Mouse (Mus musculus) thymus, adult 2 months (tissue): ENCODE measurements around the gene Ttc39b. TPM values are rescaled to one million over a fixed set of nuclear protein-coding genes. Genes with fewer than 3 reads are reported as not detected.
A peak's percentile ranks its signal among the peaks of the same experiment; 100 is the strongest.

ENCODE experiments used
- DNase-seq: peaks from one replicate; pipeline ENCODE4 v3.0.0; 2021
- H3K27ac ChIP-seq: fragments of 200-500 bp; 2 replicates; pipeline ENCODE4 v1.5.1; 2012; ENCODE audit warnings: low read length, control low read depth; ENCODE audit not compliant: control insufficient read depth, insufficient read depth
- H3K27me3 ChIP-seq: fragments of 200-500 bp; 2 replicates; pipeline ENCODE4 v1.6.1; 2012; ENCODE audit warnings: mild to moderate bottlenecking, low read length, moderate library complexity, mixed read lengths; ENCODE audit not compliant: control insufficient read depth, insufficient read depth
- H3K36me3 ChIP-seq: fragments of 200-500 bp; 2 replicates; pipeline ENCODE4 v1.6.1; 2012; ENCODE audit warnings: mild to moderate bottlenecking, low read length, moderate library complexity; ENCODE audit not compliant: control insufficient read depth, insufficient read depth
- H3K4me1 ChIP-seq: fragments of 200-500 bp; replicated peaks from 2 replicates; pipeline ENCODE4 v1.6.1; 2012; ENCODE audit warnings: low read length; ENCODE audit not compliant: control insufficient read depth, insufficient read depth
- H3K4me3 ChIP-seq: fragments of 200-500 bp; 2 replicates; pipeline ENCODE4 v1.5.1; 2012; ENCODE audit warnings: mild to moderate bottlenecking, low read length, control low read depth, moderate library complexity; ENCODE audit not compliant: control insufficient read depth, insufficient read depth
- CTCF ChIP-seq: fragments of 200-500 bp; IDR thresholded peaks from 2 replicates; pipeline ENCODE4 v1.5.1; 2012; ENCODE audit warnings: mild to moderate bottlenecking, control low read depth, low read length, moderate library complexity, borderline replicate concordance; ENCODE audit not compliant: control insufficient read depth, poor library complexity, insufficient read depth; ENCODE audit errors: extremely low read depth
- POLR2A ChIP-seq: fragments of 200-500 bp; IDR thresholded peaks from 2 replicates; pipeline ENCODE4 v1.6.1; 2012; ENCODE audit warnings: mild to moderate bottlenecking, low read length, control low read depth, moderate library complexity; ENCODE audit not compliant: control insufficient read depth, poor library complexity, insufficient read depth; ENCODE audit errors: extremely low read depth
- WGBS: fragments of 180-500 bp; shearing (Covaris S2); methylation state at CpG from one replicate; pipeline ENCODE4 v1.1.7; 2018; 5-methylcytosine and 5-hydroxymethylcytosine counted together
- polyA plus RNA-seq: library from polyadenylated mRNA; depleted of rRNA; stranded (reverse); fragments of >200 nt; gene quantifications from 2 replicates; pipeline ENCODE4 v1.2.3, GENCODE M21; 2012

Gene Ttc39b
- polyA plus RNA-seq, 1 experiment: 2.5 TPM

DNA sequence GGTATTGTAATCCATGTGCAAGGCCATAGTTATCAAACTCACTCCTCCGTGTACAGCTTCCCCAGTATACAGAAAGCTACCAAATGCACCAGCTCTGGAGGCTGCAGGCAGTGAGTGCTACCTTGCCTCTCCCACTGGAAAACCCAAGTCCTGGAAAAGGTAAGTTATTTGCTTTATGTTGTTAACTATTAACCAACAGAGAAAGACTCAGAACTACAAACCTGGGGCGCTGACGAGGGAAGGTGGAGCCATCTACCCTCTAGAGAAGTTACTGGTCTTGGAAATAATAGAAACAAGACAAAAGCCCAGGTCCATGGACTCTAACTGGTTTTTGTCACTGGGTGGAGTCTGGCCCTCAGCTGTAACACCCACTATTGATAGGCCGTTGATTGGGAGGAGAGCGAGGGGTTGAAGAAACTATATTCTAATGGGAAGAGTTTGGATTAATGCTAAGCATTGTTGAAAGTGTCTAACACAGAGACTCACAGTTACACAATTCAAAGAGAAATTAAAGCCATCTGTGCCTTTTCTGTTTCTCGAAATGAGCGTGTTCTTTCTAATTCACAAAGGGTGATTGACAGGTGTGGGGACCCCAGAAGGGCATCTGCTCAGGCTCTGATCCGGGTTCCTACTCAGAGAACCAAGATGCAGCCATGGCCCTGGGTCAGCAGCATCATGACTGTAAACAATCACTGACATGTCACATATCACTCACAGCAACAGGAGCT is 98.3 kb downstream of the Ttc39b start:
- TF ChIP-seq CTCF: no peak
- no peak for TF ChIP-seq POLR2A
- Histone ChIP-seq H3K4me3 (no peak overlapping the region), H3K27ac (no peak overlapping the region), H3K27me3 (no peaks in the 10 kb centered on the region), H3K36me3 (no peaks in the 10 kb centered on the region), H3K4me1 (no peaks in the 10 kb centered on the region)
- no peak for DNase-seq
- WGBS: 95% methylated on average over 8 of the region's 8 CpGs

DNA sequence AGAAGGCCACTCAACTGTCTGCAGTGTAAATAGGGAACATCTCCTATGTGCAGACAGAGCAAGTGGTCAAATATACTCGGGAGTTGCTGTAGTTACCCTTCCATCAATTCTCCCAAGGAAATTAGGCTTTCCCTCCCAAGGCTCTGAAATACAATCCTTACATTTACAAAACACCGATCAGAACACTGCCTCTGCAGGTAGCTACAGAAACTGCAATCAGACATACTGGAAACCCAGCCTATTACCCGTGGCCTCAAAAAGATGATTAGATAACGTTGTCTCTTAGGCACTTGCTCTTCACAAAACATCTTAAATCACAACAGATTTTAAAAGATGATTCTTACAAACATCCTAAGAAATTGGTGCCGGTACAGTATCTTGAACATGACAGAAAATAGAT is 99.8 kb downstream of the Ttc39b start:
- Histone ChIP-seq H3K36me3 (no peaks in the 10 kb centered on the region), H3K4me3 (no peak overlapping the region), H3K27ac (no peak overlapping the region), H3K27me3 (no peaks in the 10 kb centered on the region), H3K4me1 (no peaks in the 10 kb centered on the region)
- no peak for TF ChIP-seq POLR2A
- TF ChIP-seq CTCF: no peak
- whole genome bisulfite sequencing: 43% methylated on average over 5 of the region's 5 CpGs
- peak; percentile 4 for DNase-seq

DNA sequence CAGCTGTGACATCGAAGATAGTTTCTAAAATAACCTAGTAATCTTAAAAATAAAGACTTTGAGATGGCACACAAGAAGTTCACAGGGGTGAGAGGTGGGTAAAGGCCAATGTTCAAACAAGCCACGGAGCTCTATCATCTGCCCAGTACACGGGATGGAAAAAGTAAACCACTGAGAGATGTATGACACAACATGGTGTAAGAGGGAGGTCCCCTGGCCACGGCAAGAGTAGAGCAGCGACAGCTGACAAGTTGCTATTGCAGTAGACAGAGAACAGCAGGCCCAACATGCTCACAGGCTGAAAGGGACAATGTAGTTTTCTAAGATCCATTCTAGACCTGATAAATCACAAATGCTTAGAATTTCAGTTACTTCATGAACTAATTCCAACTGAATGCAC is 100.9 kb downstream of the Ttc39b start:
- TF ChIP-seq CTCF (no peak), POLR2A (no peak)
- H3K27ac ChIP-seq: no peak overlapping the region
- no peaks in the 10 kb centered on the region for H3K27me3 ChIP-seq
- no peak for DNase-seq
- no peaks in the 10 kb centered on the region for H3K4me1 ChIP-seq
- no peak overlapping the region for H3K4me3 ChIP-seq
- WGBS: 80% methylated on average over 5 of the region's 5 CpGs
- H3K36me3 ChIP-seq: no peaks in the 10 kb centered on the region

DNA sequence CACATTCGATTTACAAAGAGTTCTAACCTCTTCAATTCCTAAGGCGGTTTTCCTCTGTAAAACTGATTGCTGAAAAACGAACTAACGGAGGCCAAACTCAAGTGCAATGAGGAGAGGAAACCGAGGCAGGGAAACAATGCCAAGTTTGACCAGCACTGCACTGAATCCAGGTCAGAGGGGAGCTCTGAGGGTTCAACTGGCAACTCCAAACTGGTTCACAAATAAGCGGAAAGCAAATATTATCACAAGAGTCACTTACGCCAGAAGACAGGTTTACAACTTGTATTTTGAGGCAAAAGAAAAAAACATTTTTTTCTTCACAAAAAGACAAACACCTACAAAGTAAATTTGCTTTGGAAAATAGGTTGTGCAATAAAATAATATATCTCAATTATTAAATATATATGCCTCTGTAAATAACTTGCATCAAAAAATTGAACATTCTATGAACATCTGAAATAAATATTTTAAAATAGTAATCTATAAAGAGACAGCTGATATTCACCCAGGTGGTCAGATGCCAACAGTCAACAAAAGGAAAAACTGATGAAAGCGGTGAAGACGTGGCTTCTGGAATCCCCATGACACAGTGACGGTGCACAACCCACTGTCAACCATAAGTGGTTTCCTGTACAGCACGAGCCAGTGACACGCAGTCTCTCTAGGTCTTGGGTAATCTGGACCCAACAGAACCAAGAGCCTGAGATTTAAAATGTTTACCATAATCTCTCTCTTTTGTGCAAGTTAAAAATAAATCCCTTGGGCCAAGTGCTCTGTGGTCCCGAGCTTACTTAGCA is 103.1 kb downstream of the Ttc39b start:
- no peak overlapping the region for H3K27ac ChIP-seq
- no peak for DNase-seq
- H3K4me3 ChIP-seq: no peak overlapping the region
- H3K36me3 ChIP-seq: no peaks in the 10 kb centered on the region
- H3K27me3 ChIP-seq: no peaks in the 10 kb centered on the region
- TF ChIP-seq CTCF (no peak), POLR2A (no peak)
- H3K4me1 ChIP-seq: no peaks in the 10 kb centered on the region
- 62% methylated on average over 13 of the region's 13 CpGs for WGBS

DNA sequence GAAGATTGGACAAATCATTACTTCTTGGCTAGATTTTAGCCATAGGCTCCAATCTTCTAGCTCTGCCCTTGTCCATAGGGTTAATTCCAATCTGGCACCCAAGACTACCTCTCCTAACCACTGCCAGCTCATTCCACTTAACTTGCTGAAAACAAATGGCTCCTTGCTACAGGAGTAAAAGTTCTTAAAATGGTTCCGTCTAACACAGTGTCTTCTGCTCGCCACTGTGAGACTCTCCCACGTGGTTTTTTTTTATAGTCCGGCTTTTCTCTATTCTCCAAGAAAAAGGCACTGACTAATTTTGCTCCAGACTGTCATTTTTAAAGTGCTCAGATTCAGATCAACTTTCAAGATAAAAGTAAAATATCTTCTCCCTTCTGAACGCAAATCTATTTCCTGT is 104.8 kb downstream of the Ttc39b start:
- no peak overlapping the region for H3K27ac ChIP-seq
- 86% methylated on average over 5 of the region's 5 CpGs for WGBS
- H3K27me3 ChIP-seq: no peaks in the 10 kb centered on the region
- no peak overlapping the region for H3K4me3 ChIP-seq
- TF ChIP-seq CTCF: no peak
- no peak for TF ChIP-seq POLR2A
- DNase-seq: no peak
- no peaks in the 10 kb centered on the region for H3K4me1 ChIP-seq
- no peaks in the 10 kb centered on the region for H3K36me3 ChIP-seq

DNA sequence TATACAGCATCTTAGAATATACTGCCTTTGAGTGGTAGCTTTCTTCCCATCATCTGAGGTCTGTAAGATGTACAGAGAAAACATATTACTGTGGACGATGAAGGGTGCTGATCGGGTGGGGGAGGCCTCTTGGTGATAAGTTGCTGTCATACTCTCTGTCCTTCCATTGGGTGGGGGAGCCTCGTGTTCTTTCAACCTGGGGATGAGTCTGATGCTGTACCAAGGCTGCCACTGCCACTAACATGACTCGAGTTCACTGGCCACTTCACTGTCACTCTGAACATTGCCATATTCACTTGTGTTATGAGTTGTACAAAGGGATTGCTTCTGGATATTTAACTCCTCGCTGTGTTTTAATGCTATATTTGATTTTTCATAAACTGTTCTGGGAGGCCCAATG is 106.9 kb downstream of the Ttc39b start:
- Histone ChIP-seq H3K4me3 (no peak overlapping the region), H3K27me3 (no peaks in the 10 kb centered on the region), H3K4me1 (no peaks in the 10 kb centered on the region), H3K27ac (no peak overlapping the region), H3K36me3 (no peaks in the 10 kb centered on the region)
- DNase-seq: no peak
- no peak for TF ChIP-seq POLR2A
- 95% methylated on average over 5 of the region's 5 CpGs for WGBS
